Mouse (Mus musculus) frontal cortex, postnatal 14 days (tissue): ENCODE data around the gene Fbxw11.
A peak's percentile ranks its signal among the peaks of the same experiment; 100 is the strongest.

ENCODE experiments used
- DNase-seq, 2 experiments: peaks; one replicate each; pipeline ENCODE4 v3.0.0; 2022; ENCODE audit warnings: low spot score in 2 of 2

The Fbxw11 gene

DNA sequence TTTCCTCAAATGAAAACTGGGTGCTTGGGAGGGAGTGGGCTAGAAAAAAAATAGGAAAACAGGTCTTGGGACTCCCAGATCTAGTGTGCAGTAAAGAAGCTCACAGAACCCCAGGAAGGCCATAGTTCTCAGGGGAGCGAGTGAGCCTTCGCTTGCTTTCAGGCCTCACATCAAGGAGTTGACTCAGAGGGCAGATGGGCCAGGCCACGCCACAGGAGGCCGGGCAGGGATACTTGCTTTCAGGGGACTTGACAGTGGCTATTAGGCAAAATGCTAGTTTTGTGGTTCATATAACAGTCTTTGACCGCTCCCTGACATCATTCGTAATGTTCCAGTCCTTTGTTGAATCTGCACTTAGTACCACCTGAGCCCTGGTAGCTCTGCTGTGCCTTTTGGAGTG lies 18.6 kb upstream of the Fbxw11 start:
- no peak for DNase-seq

GRCm38 (mm10) chr11:32625677-32626076 lies 16.8 kb upstream of the Fbxw11 start:
- peak in 1 of 2 experiments; percentile 41 for DNase-seq

GRCm38 (mm10) chr11:32626079-32626478 lies 16.4 kb upstream of the Fbxw11 start:
- no peak for DNase-seq

DNA sequence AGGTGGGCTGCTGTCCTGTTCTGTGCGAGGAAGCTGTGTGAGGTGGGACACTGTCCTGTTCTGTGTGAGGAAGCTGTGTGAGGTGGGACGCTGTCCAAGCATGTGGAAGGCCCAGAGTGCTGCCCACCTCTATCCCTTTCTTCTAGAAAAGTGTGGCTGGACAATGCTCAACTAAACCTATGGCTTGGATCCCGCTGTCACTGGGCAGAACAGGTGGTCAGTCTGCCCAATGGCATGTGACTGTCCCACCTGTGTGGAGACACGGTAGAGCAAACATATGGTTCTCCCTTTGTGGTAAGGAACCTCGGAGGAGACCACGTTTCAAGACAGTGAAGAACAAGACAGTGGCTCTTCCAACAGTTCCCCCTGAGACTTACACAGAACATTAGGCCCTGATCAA lies 14.6 kb upstream of the Fbxw11 start:
- DNase-seq: no peak

- DNase-seq: no peak
Observed at GRCm38 (mm10) chr11:32629713-32630211, 12.8 kb upstream of the Fbxw11 start.

GRCm38 (mm10) chr11:32632671-32633070 lies 9.9 kb upstream of the Fbxw11 start:
- no peak for DNase-seq

GRCm38 (mm10) chr11:32633542-32633941 lies 9.0 kb upstream of the Fbxw11 start:
- no peak for DNase-seq

DNA sequence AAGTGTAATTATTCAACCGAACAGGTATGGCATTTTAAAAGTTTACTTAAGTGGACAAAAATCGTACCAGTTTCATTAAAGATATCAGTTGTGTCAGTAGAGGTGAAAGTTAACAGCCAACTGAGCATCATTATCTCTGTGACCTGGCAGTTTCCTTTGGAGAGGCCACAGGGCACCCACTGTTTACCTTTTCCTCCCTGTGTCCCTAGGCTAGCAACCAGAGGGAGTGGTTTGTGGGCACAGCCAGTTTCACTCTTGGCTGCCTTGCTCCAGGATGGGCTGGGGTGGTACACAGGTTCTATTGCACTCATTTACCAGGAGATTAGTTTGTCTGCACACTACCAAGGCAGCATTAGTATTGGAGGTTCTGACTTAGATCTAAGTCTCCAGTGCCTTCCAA lies 8.4 kb upstream of the Fbxw11 start:
- DNase-seq: no peak

GRCm38 (mm10) chr11:32634842-32635241 lies 7.7 kb upstream of the Fbxw11 start:
- no peak for DNase-seq

- no peak for DNase-seq
Observed at GRCm38 (mm10) chr11:32636275-32636674, 6.2 kb upstream of the Fbxw11 start.

GRCm38 (mm10) chr11:32638521-32639255 lies 3.8 kb upstream of the Fbxw11 start:
- DNase-seq: no peak

DNA sequence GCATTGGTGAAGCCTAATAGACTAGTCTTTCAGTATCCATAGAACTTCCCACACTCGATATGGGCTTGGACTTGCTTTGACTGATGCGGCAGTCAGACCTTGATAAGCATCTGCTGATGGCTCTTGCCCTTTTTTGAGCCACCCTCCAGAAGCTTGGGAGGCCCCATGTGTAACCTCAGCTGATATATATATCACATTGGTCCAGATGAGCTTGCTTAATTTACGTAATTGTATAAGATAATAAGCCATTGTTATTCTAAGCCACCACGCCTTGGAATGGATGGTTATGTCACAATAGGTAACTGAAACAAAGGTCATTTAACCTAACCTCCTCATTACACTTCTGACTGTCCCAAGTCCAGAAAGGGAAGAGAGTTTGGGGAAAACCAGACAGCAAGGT lies 1.9 kb upstream of the Fbxw11 start:
- no peak for DNase-seq

- peak; percentile 24 to 28 for DNase-seq
Observed at GRCm38 (mm10) chr11:32642899-32643886, 669 bp downstream of the Fbxw11 start.

DNA sequence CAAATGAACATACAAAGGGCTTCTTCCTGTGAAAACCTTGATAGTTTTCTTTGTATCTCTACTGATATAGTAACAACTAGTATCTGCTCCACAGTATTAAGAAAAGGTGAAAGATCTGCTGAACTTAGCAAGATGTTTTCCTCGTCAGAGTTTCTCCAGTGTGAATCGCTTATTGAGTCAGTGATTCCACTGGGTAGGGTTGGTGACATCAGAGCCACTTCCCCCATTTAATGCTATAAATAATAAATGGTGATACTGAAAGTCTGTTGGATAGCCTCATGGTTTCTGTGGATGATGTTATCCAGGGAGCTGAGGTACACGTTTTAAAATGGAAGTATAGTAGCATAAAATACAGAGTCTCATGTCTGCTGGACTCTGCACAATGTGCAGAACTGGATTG lies 1.5 kb downstream of the Fbxw11 start:
- DNase-seq: no peak

DNA sequence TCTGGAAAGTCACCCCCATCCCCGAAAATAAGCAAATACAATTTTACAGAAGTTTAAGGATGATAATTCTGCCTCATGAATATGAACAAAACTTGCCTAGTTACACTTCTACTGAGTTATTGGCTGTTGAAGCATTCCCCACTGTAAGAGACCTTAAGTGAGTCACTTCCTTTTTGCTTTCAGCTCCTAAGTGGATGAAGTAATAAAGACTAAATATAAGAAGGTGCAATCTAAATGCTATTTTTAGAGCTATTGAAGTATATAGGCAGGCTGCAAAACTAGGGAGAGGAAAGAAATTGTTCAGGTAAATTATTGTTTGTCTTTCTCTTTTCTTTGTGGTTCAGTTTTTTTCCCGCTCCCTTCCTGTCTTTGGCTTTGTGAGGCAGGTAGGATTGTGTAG lies 4.7 kb downstream of the Fbxw11 start:
- DNase-seq: no peak

DNA sequence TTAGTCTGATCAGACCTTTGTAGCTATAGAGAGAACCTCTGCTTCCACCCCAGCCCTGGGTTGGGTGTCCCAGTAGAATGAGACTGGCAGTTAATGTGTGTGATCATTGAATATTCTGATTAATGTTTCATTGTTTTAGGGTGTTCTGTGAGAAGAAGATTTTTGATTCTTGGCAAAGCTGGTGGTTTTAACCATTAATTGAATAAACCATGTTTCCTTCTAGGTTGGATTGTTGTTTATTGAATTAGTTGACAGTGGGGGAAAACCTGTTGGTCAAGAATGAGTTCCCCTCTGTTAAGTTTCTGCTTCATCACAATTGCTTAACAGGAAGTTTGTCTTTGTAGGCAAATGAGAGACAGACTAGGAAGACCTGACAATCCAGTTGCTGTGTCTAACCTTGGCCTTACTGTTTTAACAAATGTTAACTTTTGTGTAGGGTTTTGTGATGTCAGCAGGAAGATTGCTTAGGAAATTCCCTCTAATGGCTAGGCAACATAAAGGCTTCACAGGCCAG lies 7.8 kb downstream of the Fbxw11 start:
- DNase-seq: no peak

GRCm38 (mm10) chr11:32650893-32651590 lies 8.5 kb downstream of the Fbxw11 start:
- no peak for DNase-seq

DNA sequence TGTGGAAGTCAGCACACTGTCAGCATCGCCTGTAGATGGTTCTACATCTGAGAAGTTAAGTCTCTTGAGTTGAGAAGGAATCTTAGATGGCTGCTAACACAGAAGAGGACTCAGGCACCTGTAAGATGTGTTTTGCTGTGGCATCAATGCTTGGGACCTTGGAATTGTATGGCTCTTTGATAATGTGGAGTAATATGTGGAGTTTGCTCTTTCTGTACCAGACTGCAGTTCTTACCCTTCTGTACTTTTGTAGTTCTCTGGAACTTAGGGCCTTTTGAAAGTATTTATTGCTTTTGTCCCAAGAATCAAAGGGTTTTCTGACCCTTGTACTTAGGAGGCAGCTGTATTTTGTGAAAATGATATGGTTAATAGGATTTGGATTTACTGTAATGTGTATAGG lies 9.2 kb downstream of the Fbxw11 start:
- DNase-seq: no peak

DNA sequence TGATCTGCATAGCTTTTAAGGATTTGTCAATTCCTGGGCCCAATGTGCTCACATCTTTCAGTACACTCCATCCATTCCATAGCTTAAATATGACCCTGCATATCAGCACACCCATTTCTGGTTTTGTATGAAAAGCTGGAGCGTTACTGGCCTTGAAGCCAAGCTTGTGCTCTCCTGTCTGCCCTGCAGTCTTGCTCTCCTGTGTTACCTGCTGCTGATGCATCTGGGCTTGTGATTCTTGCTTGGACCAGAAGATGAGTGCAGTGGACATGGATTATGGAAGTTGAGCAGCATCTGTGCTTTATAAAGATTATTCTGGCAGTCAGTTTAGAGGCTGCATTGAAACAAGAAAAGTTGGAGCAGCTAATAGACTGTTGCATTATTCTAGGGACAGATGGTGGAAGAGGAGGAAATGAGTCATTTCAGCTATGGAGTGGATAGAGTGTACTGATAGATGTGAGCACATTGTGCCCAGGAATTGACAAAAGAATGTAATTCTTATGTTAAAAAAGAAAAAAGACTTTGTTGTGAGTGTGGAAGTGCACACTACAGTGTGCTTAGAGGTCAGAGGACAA lies 19.6 kb downstream of the Fbxw11 start:
- no peak for DNase-seq

DNA sequence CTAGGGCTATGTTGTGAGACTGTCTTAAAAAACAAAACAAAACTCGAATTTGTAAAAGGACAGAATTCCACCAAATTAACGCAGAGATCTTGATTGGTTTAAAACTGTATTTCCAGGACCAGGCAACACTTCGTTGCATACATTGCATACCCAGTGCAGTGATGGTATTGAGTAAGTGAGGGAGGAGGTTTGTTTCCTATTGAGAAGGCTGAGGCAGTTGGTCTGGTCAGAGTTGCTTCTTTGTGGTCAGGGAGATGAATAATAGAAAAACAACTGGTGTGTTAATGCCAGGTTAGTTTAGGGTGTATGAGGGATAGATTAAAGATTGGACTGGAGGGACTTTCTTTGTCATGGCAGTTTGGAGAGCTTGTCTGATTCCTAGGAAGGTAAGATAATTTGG lies 23.1 kb downstream of the Fbxw11 start:
- no peak for DNase-seq

GRCm38 (mm10) chr11:32666983-32667382 lies 24.5 kb downstream of the Fbxw11 start:
- no peak for DNase-seq
